Mouse (Mus musculus): ENCODE data around the gene Cabp4.

DNA sequence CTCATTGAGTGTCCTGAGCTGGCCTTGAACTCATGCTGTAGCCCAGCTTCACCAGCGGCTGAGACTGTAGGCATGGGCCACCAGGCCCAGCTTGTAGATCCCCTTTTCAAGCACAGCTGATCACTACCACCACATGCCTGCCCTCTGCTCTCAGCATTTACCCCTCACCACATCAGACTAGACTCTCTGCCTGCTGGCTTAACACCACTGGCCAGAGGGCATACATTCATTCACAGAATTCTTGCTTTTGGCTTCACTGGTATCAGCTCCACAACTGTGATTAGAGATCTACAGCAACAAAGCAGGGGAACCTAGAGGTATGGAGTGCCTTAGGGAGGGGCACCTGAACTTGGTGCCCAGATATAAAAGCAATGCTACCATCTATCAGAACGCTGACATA lies 23.3 kb downstream of the Cabp4 start:
- TF ChIP-seq CTCF (IDR thresholded peaks at IDR 0.05; ENCODE audit: low read depth) (no peak), EP300 (IDR thresholded peaks at IDR 0.05; ENCODE audit: low read depth) (no peak)
